Mouse (Mus musculus) thymus, postnatal 14 days (tissue): ENCODE results near the gene Gm960.
A peak's percentile ranks its signal among the peaks of the same experiment; 100 is the strongest.

Source experiments
- DNase-seq: peaks from one replicate; pipeline ENCODE4 v3.0.0; 2021

Gene Gm960

DNA sequence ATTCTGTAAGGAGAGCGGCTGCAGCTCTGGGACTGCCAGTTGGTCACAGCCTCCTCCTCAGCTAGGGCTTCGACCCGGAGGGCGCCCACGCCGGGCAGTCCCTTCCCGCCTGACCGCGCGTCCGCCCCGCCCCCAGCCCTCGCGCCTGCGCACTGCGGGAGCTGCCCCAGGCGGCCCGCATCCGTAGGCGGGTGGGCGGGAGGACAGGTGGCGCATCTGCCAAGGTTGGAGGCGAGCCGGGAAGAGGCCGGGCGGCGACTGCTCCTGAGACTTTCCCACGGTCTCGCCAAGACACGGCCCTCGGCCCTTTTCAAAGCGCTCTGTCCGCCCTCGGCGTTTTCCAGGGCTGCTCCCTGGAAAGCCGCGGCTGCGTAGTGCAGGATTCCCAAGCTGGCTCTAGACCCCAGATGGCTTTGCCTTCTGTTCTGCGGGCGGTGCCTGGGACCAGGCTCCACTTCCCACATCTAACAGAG lies at the start of gene Gm960:
Gene Gm960, minus strand, starts transcription at position 464 of the 473 bp plus-strand sequence.
- peak; percentile 45 for DNase-seq

DNA sequence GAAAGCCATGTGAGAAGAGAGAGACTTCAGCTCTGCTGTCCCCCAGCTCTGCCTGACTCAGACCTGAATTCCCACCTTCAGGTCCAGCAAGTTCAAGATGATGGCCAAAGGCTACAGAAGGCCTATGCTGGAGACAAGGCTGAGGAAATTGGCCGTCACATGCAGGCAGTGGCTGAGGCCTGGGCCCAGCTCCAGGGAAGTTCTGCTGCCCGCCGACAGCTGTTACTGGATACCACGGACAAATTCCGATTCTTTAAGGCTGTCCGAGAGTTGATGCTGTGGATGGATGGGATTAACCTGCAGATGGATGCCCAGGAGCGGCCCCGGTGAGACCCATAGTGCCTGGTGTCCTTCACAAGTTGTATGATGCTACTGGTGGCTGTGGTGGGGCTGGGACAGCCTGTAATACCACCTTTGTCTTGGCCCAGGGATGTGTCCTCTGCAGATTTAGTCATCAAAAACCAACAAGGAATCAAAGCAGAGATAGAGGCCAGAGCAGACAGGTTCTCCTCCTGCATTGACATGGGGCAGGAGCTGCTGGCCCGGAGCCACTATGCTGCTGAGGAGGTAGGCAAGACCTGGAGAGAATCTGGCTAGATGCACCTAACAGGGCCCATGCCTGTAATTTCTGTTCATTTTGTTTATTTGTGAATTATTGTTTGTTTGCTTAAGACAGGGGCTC lies 49.3 kb upstream of the Gm960 start:
- DNase-seq: no peak

DNA sequence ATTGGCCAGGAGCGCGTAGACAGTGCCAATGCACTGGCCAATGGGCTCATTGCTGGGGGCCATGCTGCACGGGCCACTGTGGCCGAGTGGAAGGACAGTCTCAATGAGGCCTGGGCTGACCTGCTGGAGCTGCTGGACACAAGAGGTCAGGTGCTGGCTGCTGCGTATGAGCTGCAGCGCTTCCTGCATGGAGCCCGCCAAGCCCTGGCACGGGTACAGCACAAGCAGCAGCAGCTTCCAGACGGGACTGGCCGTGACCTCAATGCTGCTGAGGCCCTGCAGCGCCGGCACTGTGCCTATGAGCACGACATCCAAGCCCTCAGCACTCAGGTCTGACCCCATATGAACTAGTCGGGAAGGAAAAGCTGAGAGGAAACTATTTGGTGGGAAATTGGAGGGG lies 48.1 kb upstream of the Gm960 start:
- no peak for DNase-seq

DNA sequence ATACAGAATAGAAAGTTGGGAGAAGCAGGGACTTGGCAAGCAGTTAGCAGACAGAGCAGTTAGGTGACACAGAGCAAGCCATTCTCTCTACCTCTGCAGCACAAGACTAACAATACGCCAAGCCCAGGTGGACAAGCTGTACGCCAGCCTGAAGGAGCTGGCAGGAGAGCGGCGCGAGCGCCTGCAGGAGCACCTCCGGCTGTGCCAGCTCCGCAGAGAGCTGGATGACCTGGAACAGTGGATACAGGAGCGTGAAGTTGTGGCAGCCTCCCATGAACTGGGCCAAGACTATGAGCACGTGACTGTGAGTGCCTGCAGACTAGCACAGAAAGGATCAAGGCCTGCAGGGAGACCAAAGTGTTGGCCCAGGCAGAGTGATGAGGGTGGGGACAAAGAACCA lies 47.2 kb upstream of the Gm960 start:
- no peak for DNase-seq

DNA sequence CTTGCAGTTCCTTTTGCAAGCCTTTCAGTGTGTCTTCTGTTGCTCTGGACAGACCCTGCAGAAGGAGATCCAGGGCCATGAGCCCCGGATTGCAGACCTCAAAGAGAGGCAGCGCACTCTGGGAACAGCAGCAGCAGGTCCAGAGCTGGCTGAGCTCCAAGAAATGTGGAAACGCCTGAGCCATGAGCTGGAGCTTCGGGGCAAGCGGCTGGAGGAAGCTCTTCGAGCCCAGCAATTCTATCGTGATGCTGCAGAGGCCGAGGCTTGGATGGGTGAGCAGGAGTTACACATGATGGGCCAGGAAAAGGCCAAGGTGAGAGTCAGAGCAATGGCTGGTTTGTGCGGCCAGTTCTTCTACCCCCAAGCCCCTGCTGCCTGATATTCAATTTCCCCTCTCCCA lies 46.6 kb upstream of the Gm960 start:
- no peak for DNase-seq

DNA sequence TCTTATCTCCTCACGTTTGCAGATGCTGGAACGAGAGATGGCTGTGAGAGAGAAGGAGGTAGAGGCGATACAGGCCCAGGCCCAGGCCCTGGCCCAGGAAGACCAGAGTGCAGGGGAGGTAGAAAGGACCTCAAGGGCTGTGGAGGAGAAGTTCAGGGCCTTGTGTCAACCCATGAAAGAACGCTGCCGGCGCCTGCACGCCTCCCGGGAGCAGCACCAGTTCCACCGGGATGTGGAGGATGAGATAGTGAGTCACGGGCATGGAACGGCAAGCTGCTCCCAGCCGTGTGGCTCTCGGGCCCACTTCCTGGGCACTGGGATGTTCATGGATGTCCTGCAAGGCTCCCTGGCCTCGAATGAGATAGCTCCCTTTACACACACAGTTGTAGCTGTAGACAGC lies 45.6 kb upstream of the Gm960 start:
- no peak for DNase-seq

DNA sequence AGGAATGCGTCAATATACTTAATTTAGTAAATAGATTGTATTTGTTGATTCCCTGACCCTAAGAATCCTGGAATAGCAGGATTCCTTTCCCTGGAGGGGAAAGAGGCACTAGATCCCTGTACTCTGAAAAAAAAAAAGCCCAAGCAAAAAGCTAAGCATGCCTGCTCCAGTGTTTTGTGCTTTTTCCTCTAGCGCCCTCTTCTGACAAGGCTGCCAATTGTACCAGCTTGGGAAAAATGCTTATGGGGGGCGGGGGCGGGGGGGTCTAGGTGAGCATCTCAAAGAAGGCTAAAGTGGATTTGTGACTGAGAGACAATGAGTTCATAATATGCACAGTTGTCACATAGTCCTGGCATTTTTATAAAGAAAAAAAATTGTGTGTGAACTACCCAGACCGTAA lies 45.1 kb upstream of the Gm960 start:
- DNase-seq: peak; percentile 22

DNA sequence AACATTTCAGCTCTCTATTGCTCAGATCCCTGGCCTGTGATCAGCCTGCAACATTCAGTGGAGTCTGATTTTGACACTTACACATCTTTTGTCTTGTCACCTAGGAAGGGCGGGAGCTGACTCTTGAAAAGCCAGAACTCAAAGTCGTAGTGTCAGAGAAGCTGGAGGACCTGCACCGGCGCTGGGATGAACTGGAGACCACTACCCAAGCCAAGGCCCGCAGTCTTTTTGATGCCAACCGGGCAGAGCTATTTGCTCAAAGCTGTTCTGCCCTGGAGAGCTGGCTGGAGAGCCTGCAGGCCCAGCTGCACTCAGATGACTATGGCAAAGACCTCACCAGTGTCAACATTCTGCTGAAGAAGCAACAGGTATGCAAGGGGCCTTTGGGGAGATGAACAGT lies 43.8 kb upstream of the Gm960 start:
- DNase-seq: no peak

DNA sequence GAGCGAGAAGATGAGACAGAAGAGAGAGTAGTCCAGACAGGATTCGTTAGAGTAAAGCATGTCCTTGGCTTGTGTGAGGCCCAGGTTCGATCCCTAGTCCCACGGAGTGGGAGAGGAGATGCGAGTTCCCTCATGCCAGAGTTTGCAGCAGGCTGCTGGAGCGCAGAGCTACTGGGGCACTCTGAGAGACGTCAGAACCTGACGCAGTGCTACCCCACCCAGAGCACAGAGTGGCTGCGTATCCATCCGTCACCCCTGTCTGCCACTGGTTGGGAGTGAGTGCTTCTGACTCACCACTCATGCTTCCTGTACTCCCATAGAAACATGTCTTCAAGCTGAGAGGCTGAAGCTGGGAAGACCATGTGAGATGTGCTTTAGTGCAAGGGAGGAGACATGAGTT lies 43.0 kb upstream of the Gm960 start:
- DNase-seq: no peak

DNA sequence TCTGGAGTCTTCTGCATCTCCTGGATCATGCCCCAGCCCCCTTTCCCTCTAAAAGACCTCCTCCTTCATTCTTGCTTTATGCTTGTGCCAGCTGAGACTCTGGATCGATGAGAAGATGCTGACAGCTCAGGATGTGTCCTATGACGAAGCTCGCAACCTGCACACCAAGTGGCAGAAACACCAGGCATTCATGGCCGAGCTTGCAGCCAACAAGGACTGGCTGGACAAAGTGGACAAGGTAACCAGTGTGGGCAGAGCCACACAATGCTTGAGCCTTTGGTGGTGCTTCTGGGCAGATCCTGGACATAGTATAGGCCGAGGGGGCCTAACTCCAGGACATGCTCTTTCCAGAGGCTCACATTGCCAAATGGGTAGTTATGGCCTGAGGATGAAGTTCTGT lies 41.3 kb upstream of the Gm960 start:
- no peak for DNase-seq

DNA sequence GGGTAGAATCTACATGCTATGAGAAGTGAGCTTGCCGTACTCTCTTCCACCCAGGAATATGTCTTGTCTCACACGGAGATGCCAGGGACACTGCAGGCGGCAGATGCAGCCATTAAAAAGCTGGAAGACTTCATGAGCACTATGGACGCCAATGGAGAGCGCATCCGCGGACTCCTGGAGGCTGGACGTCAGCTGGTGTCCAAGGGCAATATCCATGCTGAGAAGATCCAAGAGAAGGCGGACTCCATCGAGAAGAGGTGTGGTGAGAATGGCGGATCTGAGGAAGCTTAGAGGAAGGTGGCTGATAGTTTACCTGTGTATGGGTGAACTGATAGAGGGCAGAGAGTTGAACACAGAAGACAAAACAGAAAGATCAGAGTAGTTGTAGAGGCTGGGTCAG lies 40.6 kb upstream of the Gm960 start:
- DNase-seq: no peak

DNA sequence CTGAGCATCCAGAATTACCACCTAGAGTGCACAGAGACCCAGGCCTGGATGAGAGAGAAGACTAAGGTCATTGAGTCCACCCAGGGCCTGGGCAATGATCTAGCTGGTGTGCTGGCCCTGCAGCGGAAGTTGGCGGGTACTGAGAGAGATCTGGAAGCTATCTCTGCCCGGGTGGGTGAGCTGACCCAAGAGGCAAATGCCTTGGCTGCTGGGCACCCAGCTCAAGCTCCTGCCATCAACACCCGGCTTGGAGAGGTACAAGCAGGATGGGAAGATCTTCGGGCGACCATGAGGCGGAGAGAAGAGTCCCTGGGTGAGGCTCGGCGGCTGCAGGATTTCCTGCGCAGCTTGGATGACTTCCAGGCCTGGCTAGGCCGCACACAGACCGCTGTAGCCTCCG lies 39.4 kb upstream of the Gm960 start:
- no peak for DNase-seq

DNA sequence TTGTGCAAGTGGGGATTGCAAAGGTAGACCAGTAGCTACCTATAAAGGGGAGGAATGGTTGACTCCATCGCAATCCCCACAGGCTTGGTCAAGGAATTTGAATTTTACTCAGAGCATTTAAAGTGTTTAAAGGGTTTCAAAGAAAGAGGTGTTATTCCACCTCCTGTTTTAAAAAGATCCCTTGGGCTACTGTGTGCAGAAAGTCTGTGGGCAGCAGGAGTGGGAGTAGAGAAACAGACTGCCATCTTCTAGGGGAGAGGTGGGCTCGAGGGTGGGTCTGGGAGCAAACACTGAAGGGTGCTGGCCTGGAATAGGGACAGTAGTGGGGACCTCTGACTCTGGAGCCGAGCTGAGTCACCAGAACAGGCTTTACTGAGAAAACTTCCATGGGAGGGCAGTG lies 34.6 kb upstream of the Gm960 start:
- DNase-seq: no peak

DNA sequence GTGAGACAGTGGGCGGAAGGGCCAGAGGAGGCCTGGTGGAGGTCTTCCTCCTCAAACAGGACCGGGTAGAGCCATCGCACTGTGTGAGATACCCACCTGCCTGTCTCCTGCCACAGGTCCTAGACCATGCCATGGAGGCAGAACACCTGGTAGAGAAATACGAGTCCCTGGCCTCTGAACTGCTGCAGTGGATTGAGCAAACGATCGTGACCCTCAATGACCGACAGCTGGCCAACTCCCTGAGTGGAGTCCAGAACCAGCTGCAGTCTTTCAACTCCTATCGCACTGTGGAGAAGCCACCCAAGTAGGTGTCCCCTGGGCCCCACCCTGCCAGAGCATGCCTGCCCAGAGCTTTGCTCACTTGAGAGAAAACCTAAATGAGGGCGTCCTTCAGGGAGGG lies 30.7 kb upstream of the Gm960 start:
- DNase-seq: no peak

DNA sequence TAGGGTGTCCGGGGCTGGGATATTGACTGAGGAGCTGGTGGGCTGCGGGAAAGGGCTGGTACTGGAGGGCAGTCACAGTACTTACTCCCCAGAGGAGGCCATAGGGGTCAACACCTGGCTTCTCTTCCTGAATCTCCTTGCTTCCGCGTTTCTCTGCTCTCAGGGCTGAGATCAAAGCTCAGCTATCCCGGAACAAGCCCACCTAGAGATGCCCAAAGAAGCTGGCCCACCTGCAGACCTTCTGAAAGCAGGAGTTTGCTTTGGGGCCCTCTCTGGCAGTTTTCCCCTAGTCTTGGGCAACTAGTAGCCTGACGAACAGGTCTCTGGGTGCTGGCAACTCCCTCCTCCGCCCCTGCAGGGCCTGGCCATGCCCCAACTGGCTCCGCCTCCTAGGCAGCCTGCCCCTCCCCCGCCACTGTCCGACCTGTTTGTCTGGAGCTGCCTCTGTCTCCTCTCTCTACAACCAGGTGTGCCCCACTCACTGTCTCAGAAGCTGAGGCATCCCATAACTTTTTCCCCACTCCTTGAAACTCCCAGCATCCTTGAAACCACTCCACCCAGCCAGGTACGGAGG lies 22.3 kb upstream of the Gm960 start:
- no peak for DNase-seq

DNA sequence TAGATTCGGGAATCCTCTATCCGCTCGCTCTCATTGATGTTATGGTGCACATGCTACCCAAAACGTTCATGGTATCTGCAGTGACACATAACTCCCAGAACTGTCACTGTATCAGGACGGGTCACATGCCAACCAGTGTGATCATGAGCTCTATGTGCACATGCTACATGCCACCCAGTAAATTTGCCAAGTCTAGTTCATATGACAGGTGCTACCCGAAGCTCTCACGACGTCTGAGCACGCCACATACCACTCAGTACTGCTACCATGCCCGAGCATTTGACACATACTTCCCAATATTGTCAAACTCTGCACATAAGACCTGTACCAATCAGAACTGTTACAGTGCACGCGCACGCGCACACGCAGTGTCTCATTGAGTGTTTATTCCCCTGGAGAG lies 21.6 kb upstream of the Gm960 start:
- no peak for DNase-seq

DNA sequence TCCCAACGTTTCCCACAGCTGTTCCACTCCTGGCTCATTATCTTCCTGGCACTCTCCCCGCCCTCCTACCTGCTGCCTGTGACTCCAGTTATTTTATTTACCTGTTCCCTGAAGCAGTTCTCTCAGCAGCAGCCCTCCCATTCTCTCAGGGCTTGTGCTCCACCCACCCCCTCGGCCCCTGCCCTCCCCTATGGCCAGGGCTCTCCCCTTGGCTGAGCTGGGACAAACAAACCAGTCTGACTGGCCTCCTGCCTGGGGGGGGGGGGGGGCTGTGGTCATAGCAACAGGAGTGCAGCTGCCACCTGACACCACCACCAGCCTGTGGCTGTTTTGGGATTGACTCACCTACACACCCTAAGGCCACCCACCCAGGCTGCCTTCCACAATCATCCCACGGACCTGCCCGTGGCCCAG lies 20.9 kb upstream of the Gm960 start:
- no peak for DNase-seq

DNA sequence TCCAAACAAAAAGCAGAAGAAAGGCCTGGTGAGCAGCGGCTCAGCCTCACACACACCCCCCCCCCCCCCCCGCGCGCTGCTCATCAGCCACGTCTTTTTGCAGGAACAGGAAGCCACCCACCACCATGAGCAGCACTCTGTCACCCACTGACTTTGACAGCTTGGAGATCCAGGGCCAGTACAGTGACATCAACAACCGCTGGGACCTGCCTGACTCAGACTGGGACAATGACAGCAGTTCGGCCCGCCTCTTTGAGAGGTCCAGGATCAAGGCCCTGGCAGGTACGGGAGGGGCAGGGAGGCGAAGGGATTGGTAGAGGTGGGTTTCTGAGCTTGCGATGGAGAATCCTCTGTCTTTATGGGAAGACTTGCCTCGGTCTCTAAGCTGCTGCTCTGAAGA lies 20.2 kb upstream of the Gm960 start:
- peak; percentile 10 for DNase-seq

DNA sequence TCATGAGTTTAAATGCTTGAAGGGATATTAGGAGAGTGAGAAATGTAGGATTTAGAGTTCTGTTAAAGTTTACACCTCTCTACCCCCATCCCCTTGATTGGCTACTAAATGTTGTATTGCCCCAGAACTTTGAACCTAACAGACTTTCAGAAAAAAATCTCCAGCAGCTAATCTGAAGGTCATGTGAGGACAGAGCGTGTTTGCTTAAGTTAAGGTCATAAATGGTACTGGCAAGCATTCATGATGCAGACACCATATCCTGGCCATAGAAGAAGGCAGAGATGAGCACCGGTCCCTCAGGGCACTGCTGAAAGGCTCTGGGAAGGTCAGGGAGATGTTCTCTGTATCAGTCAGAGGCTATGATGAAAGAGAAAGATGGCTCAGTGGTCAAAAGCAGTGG lies 18.8 kb upstream of the Gm960 start:
- no peak for DNase-seq

DNA sequence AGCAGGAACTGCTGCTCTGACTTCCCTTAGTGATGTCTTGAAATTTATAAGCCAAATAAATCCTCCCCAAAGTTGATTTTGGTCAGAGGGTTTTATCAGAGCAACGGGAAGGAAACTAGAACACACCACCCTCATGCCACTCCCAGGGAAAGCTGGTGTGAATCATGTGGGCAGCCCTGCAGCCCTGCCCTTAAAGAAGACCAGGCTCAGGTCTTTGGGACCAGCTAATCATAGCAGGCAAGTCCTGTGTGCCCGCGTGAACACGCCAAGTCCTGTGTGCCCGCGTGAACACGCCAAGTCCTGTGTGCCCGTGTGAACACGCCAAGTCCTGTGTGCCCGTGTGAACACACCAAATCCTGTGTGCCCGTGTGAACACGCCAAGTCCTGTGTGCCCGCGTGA lies 18.3 kb upstream of the Gm960 start:
- no peak for DNase-seq

DNA sequence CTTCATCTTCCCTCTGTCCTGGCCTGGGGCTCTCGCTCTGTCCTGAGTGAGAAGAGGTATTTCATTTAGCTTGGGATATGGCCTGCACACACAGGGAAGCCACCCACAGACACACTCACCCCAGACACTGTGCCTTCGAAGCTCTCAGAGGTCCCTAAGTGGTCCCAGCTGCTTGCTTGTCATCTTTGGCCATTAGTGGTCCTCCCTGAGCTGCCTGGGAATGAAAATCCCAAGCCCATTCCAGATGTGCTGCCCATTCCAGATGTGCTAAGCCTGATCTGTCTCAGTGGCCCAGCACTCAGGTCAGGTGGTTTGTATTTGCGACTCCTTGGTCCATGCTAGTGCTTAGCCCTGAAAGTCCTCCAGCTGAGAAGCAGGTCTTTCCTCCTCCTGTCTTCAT lies 15.4 kb upstream of the Gm960 start:
- no peak for DNase-seq

DNA sequence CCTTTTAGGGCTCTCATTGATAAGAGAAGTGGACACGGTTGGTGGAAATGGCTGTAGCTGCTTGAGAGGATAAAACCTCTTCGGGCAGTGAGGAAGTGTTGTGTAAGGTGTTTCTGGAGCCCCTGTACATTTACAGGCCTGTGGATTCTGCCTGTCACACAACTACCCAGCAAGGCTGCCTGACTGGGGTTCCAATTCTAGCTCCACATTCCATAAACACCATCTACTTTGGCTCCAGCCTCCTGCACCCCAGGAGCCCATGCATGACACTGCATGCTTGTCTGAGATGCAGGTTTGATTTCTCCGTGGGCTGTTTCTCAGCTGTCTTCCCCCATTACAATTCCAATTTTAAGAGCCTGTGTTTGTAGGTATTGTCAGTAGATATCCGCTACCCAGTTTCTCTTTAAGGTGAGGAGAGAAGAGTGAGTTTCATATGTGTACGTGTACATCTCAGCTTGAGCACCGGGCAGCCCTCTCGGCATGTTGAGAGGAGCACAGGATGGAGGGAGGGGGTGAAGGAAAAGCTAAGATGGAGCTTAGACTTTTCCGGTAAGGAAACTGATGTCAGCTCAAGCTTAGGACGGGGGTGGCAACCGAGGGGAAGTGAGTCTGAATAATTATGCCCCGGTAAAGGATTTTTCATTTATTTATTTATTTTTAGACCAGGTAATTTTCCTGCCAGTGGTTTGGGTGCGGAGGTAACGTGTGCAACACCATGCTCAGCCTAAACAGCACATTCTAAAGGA lies 14.5 kb upstream of the Gm960 start:
- DNase-seq: no peak

DNA sequence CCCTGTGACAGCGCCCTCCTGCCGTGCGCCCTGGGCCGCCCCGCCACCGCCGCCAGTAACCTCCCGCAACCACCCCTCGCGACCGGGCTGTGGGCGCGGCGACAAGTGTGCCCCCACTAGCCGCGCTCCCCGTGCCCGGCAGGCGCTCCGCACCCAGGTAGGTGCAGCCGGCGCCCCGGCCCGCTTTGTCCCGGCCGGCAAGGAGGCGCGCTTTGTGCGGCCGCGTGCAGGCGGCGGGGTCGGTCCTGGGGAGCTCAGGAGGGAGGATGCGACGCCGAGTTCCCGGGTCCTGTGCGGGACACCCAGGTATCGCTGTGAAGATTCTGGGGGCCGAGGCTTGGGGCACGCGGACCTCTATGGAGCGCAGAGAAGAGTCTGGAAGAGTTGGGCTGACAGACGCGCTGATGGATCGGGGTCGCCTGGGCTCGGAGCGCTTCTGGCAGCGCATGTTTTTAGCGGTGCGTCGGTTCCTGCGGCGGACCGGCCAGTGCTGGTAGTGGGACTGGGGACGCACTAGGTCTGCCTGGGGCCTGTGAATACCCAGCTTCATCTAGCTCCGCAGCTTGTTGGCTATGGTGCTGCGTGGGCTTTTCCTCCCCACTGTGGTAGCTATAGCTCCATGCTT lies 13.8 kb upstream of the Gm960 start:
- DNase-seq: no peak

DNA sequence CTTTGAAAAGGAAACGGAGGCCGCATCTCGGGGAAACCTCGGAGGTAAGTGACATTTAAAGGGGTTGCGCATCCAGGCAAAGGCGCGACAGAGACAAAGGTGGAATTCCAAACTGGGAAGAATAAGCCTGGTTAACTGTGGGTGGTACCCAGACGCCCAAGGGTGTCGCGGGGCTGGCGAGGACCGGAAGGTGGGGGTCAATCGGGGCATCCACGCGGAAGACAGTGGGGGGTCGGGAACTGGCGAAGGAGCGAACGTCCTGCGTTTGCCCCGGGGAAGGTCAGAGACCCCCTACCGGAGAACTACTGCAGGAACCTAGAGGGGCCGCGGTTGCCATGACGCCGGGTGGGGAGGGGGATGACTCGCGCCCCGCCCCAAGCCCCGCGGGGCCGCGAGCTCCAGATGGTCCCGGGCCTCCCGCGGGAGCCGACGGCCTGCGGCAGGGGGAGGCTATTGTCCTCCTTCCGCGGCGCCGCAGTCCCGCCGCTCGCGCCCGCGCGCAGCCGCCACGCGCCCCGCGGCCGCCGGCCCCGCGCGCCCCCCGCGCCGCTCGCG lies 13.2 kb upstream of the Gm960 start:
- DNase-seq: no peak
